8 mouse cellular contexts compared by ENCODE assay signal in the genomic region with DNA sequence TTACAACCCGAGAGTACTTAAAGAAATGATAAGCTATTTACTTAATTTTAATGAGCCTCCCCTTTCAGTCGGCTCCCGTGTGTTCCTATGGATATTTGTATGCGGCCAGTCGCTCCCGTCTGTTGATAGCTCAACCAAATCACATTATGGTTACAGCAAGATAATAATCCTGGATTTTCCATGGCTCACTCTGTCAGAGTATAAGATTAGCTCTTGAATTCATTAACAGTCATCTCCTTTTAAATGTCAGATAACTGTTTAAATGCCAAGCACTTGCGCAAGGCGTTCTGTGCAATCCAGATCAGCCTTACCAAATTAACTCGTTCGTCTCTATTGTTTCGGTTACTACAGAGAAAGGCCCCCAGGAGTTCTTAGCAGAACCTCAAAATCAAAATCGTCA.
A peak's percentile ranks its signal among the peaks of the same experiment; 100 is the strongest.
DNase-seq lines count a peak whose midpoint lies in the region; ATAC-seq lines count a peak whose summit lies in the region.

No protein-coding gene starts in this region.

- no peaks in the 10 kb centered on the region for H3K36me3 ChIP-seq in kidney, embryonic 16.5 days (ENCODE audit: insufficient read depth, low read length)
- no peaks in the 10 kb centered on the region for H3K36me3 ChIP-seq in forebrain, embryonic 11.5 days (ENCODE audit: control insufficient read depth, insufficient read depth, low read length)
- no peaks in the 10 kb centered on the region for H3K36me3 ChIP-seq in limb, embryonic 13.5 days
- H3K36me3 ChIP-seq in neural tube, embryonic 14.5 days (ENCODE audit: control insufficient read depth, insufficient read depth, low read length) = no peaks in the 10 kb centered on the region

- H3K27ac ChIP-seq in kidney, embryonic 16.5 days (ENCODE audit: low read length) = no peak overlapping the region
- H3K27ac ChIP-seq in forebrain, embryonic 11.5 days (ENCODE audit: low read depth, low read length) = no peak overlapping the region
- no peak overlapping the region for H3K27ac ChIP-seq in limb, embryonic 13.5 days
- H3K27ac ChIP-seq in neural tube, embryonic 14.5 days (ENCODE audit: low read depth, low read length) = no peak overlapping the region

- peaks cover 32% of the 10 kb centered on the region for H3K4me1 ChIP-seq in kidney, embryonic 16.5 days (ENCODE audit: insufficient read depth, low read length)
- peaks cover 8% of the 10 kb centered on the region for H3K4me1 ChIP-seq in forebrain, embryonic 11.5 days (replicated peaks; ENCODE audit: control insufficient read depth, insufficient read depth, low read length)
- peaks cover 32% of the 10 kb centered on the region for H3K4me1 ChIP-seq in limb, embryonic 13.5 days
- no peaks in the 10 kb centered on the region for H3K4me1 ChIP-seq in neural tube, embryonic 14.5 days (ENCODE audit: control insufficient read depth, insufficient read depth, low read length)

- H3K4me3 ChIP-seq in kidney, embryonic 16.5 days (ENCODE audit: low read length) = peak overlapping the region; percentile 21; the same call in 1 of the 2 replicates
- H3K4me3 ChIP-seq in forebrain, embryonic 11.5 days (ENCODE audit: low read depth, low read length) = peak overlapping the region; percentile 2; the same call in 1 of the 2 replicates
- H3K4me3 ChIP-seq in limb, embryonic 13.5 days = peak overlapping the region; percentile 15; the same call in 1 of the 2 replicates
- no peak overlapping the region for H3K4me3 ChIP-seq in neural tube, embryonic 14.5 days (ENCODE audit: low read depth, low read length)

- WGBS in kidney, embryonic 16.5 days = 41% methylated on average over 12 of the region's 12 CpGs
- 16% methylated on average over 12 of the region's 12 CpGs for WGBS in forebrain, embryonic 11.5 days
- 28% methylated on average over 12 of the region's 12 CpGs for WGBS in limb, embryonic 13.5 days
- 18% methylated on average over 12 of the region's 12 CpGs for WGBS in neural tube, embryonic 14.5 days

- intact Hi-C loops in gastrocnemius, postnatal 14 days (cut with DNase I; ENCODE audit: low total_unique reads) = no loop called here

- H3K9ac ChIP-seq in kidney, embryonic 16.5 days (replicated peaks; ENCODE audit: low read length) = no peak overlapping the region
- H3K9ac ChIP-seq in forebrain, embryonic 11.5 days (ENCODE audit: low read length) = peak overlapping the region; percentile 17; the same call in 1 of the 2 replicates
- H3K9ac ChIP-seq in limb, embryonic 13.5 days = no peak overlapping the region
- no peak overlapping the region for H3K9ac ChIP-seq in neural tube, embryonic 14.5 days (replicated peaks; ENCODE audit: low read depth, low read length)

- no peak for DNase-seq in kidney, postnatal 14 days
- DNase-seq in forebrain, embryonic 11.5 days (ENCODE audit: low spot score) = no peak
- DNase-seq in cerebellum, postnatal 14 days = no peak
- no peak for DNase-seq in gastrocnemius, postnatal 14 days
- no peak for DNase-seq in left cerebral cortex, adult 18-20 months (ENCODE audit: low spot score in 2 of 2)

- H3K9me3 ChIP-seq in kidney, embryonic 16.5 days (ENCODE audit: low read length) = no peaks in the 10 kb centered on the region
- no peaks in the 10 kb centered on the region for H3K9me3 ChIP-seq in forebrain, embryonic 11.5 days (ENCODE audit: control insufficient read depth, low read length)
- H3K9me3 ChIP-seq in limb, embryonic 13.5 days = no peaks in the 10 kb centered on the region
- H3K9me3 ChIP-seq in neural tube, embryonic 14.5 days (ENCODE audit: control insufficient read depth, low read length) = no peaks in the 10 kb centered on the region

- 0 out of 2 replicates have a peak, but pooled peaks cover 2% of the 10 kb centered on the region for H3K27me3 ChIP-seq in kidney, embryonic 16.5 days (ENCODE audit: insufficient read depth, low read length)
- H3K27me3 ChIP-seq in forebrain, embryonic 11.5 days (ENCODE audit: control insufficient read depth, insufficient read depth, low read length) = peaks cover 13% of the 10 kb centered on the region; the same call in 1 of the 2 replicates
- H3K27me3 ChIP-seq in limb, embryonic 13.5 days = peaks cover 44% of the 10 kb centered on the region
- H3K27me3 ChIP-seq in neural tube, embryonic 14.5 days (ENCODE audit: control insufficient read depth, insufficient read depth, low read length) = no peaks in the 10 kb centered on the region

- ATAC-seq in kidney, embryonic 16.5 days (ENCODE audit: low FRiP score, low TSS enrichment) = no peak
- ATAC-seq in forebrain, embryonic 11.5 days (replicated peaks; ENCODE audit: low FRiP score) = no peak
- ATAC-seq in limb, embryonic 13.5 days (ENCODE audit: low FRiP score, low read depth) = no peak
- ATAC-seq in neural tube, embryonic 14.5 days (ENCODE audit: low read depth) = 0 out of 2 replicates have a peak, but pooled peaks have one; percentile 35

- H3K4me2 ChIP-seq in kidney, embryonic 16.5 days (replicated peaks; ENCODE audit: low read depth, low read length) = peak overlapping the region; percentile 32; the same call in 1 of the 2 replicates
- H3K4me2 ChIP-seq in forebrain, embryonic 11.5 days (ENCODE audit: low read depth, low read length, severe bottlenecking) = peak overlapping the region; percentile 35
- peak overlapping the region; percentile 48 for H3K4me2 ChIP-seq in limb, embryonic 13.5 days (replicated peaks)
- peak overlapping the region; percentile 19; the same call in 1 of the 2 replicates for H3K4me2 ChIP-seq in neural tube, embryonic 14.5 days (ENCODE audit: low read depth, low read length)
